In the genomic region with DNA sequence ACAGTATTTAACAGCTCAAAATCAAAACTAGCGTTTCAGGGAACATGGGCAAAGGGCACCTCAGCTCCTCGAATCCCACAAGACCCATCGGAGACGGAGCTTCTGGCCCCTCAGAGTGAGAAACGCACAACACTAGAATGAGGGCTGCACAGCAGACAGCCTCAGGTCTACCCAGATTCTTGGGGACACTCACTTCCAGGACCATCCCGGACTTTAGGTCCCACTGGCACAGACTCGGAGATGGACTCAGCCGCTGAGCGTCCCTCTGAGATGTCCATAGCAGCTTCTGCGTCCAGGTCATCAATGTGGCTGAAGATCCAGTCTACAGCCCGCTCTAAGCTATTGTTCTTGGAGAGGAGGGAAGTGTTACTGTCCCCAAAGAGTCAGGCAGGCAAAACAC, we compare ENCODE assay signal across 25 mouse cellular contexts. TPM values are rescaled to one million over a fixed set of nuclear protein-coding genes. Genes with fewer than 3 reads are reported as not detected.
"Had no signal": no experiment of that assay in that cellular context is flagged by ENCODE, and none has a peak within 500 bp of the region (broad histone marks: within the 10 kb centered on the region; RNA-seq: fewer than 3 reads in every experiment).

No protein-coding gene starts in this region.

- ATAC-seq: hindbrain, postnatal 0 days; liver, embryonic 12.5 days had no signal

- H3K9ac ChIP-seq: heart, embryonic 12.5 days; hindbrain, embryonic 13.5 days; hindbrain, embryonic 15.5 days; kidney, embryonic 15.5 days; limb, embryonic 13.5 days; limb, embryonic 15.5 days; liver, embryonic 12.5 days; liver, embryonic 14.5 days had no signal

- H3K4me3 ChIP-seq: heart, embryonic 10.5 days; heart, embryonic 12.5 days; hindbrain, embryonic 13.5 days; hindbrain, embryonic 15.5 days; kidney, embryonic 15.5 days; limb, embryonic 13.5 days; limb, embryonic 15.5 days; liver, embryonic 12.5 days had no signal

- H3K27me3 ChIP-seq: heart, embryonic 12.5 days; hindbrain, embryonic 13.5 days; hindbrain, embryonic 15.5 days; kidney, embryonic 15.5 days; limb, embryonic 13.5 days; limb, embryonic 15.5 days; liver, embryonic 12.5 days had no signal

- H3K27ac ChIP-seq: heart, embryonic 10.5 days; hindbrain, embryonic 13.5 days; hindbrain, embryonic 15.5 days; hindbrain, postnatal 0 days; kidney, embryonic 15.5 days; kidney, postnatal 0 days; limb, embryonic 13.5 days; limb, embryonic 15.5 days; liver, embryonic 12.5 days; liver, embryonic 14.5 days had no signal

- DNase-seq: gastrocnemius, postnatal 14 days; gastrocnemius, postnatal 36 days; heart, adult 18-20 months; heart, postnatal 10 days; kidney, adult 11 months; kidney, adult 2 months; kidney, adult 9 months; kidney, postnatal 14 days; kidney, postnatal 36 days; layer of hippocampus, adult 9-11 months; left cerebral cortex, postnatal 4 days had no signal

- H3K9me3 ChIP-seq: heart, embryonic 10.5 days; heart, embryonic 12.5 days; hindbrain, embryonic 13.5 days; hindbrain, embryonic 15.5 days; kidney, embryonic 15.5 days; limb, embryonic 13.5 days; limb, embryonic 15.5 days; liver, embryonic 12.5 days had no signal

- H3K4me2 ChIP-seq: heart, embryonic 12.5 days; hindbrain, embryonic 13.5 days; hindbrain, embryonic 15.5 days; kidney, embryonic 15.5 days; limb, embryonic 13.5 days; limb, embryonic 15.5 days; liver, embryonic 12.5 days had no signal

RNA-seq across cellular contexts. Expression of a gene that starts 22.9 kb away (rescaled TPM):
- total RNA-seq: hematopoietic stem cell, adult 5-6 weeks; layer of hippocampus, adult 18-20 months; liver, adult 2 months had no signal
- polyA plus RNA-seq: liver, adult 2 months had no signal
